Mouse (Mus musculus) G1E (cell line): Measurements from ENCODE around the gene Rorb.

Source experiments
- CTCF ChIP-seq: IDR thresholded peaks from 2 replicates; pipeline ENCODE4 v1.5.1; 2012; ENCODE audit warnings: low read depth, low read length, inconsistent platforms, mixed read lengths
- GATA1 ChIP-seq: IDR thresholded peaks from 2 replicates; pipeline ENCODE4 v1.6.1; 2012; ENCODE audit warnings: borderline replicate concordance, low read length, inconsistent platforms, mixed read lengths
- GATA2 ChIP-seq: IDR thresholded peaks from 2 replicates; pipeline ENCODE4 v1.6.1; 2012; ENCODE audit warnings: low read depth, low read length, inconsistent platforms, borderline replicate concordance
- POLR2AphosphoS5 ChIP-seq: IDR thresholded peaks from 2 replicates; pipeline ENCODE4 v1.6.1; 2012; ENCODE audit warnings: low read depth, low read length, inconsistent platforms; ENCODE audit not compliant: insufficient replicate concordance
- TAL1 ChIP-seq: conservative IDR thresholded peaks from 2 replicates; pipeline ENCODE4 v1.6.1; 2012; ENCODE audit warnings: low read depth, low read length, inconsistent platforms, mixed read lengths

DNA sequence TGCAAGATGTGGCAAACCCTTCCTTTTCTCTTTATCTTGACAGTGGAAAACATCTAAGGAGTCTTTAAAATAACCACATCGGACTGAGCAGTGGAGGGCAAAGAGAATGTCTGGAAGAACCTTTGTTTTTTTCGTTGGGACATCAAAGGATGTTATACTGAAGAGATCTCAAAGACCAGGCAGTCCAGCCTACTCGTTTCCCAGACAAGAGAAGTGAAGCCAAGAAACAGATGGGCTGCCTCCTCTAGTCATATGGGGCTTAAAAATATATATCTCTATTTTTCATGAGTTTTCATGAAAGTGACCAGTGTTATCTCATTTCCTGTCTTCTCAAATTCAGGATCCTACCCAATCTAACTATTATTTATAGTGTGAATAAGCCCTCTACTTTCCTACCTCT, 163.8 kb downstream of the Rorb start:
- no peak for TF ChIP-seq CTCF
- no peak for TF ChIP-seq GATA1
- no peak for TF ChIP-seq TAL1
- TF ChIP-seq POLR2AphosphoS5, result no peak
- no peak for TF ChIP-seq GATA2
